Mouse (Mus musculus) activated CD4-positive, CD25-positive, alpha-beta regulatory T cell, adult 4 months (primary cell): ENCODE results near the gene H6pd. TPM values are rescaled to one million over a fixed set of nuclear protein-coding genes. Genes with fewer than 3 reads are reported as not detected.
A peak's percentile ranks its signal among the peaks of the same experiment; 100 is the strongest.

Experiments used
- ATAC-seq: one replicate; pipeline ENCODE4 v1.8.0; 2017
- polyA plus RNA-seq, 2 experiments: library from polyadenylated mRNA; unstranded; fragments of 100-300 nt; shearing (Covaris generic); gene quantifications; one replicate each; pipeline ENCODE4 v1.2.1; 2017

Gene H6pd
- polyA plus RNA-seq, 2 experiments from 2014 or later: 5.3 to 5.4 TPM

DNA sequence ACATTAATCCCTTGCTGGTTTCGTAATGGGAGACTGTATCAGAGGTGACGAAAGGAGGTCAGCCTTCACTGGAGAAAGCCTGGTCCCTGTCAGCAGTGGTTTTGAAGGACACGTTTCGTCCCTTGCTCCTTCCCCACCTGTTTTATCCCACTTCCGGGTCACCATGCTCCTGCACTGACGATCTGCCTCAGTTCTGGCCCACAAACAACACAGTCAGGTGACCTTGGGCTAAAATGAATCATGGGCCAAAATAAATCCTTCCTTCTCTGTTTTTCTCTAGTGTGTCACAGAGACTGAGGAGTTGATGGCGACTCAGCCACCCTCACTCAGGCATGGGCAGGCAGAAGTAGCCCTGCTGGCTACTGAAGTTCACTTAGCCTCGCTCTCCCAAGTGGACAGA lies 33.5 kb downstream of the H6pd start:
- no peak for ATAC-seq

DNA sequence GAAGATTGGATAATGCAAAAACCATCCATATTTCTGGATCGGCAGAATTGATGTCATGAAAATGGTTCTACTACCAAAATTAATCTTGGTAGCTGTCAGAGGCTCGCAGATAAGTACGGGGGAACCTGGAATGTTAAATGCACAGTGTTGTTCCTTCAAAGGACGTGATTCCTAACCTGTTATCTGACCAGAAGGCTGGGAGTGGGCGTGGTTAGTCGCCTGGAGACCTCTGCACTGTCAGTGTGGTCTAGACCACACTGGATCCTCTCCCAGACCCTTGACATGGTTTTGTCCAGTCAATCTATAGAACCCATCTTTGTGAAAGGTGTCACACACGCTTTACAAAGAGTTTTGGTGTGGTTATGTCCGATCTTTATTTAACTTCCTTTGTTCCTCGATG lies 37.4 kb downstream of the H6pd start:
- no peak for ATAC-seq

DNA sequence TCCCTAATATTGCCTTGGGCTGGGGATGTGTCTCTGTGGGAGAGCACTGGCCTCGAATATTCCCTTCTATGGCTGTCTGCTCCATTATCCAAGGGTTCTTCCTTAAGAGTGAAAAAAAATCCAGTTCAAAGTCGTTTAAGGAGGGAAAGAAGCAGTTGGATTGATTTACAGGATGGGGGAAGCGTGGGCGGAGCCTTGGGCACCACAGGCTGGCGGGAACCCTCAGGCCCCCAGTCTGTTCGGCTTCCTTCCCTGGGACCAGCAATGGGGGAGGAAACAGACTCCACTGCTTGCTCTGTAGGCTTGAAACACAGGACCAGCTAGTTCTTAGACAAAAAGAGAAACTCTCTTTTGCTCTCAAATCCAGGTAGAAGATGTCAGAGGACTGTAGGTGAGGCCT lies 40.3 kb downstream of the H6pd start:
- no peak for ATAC-seq

DNA sequence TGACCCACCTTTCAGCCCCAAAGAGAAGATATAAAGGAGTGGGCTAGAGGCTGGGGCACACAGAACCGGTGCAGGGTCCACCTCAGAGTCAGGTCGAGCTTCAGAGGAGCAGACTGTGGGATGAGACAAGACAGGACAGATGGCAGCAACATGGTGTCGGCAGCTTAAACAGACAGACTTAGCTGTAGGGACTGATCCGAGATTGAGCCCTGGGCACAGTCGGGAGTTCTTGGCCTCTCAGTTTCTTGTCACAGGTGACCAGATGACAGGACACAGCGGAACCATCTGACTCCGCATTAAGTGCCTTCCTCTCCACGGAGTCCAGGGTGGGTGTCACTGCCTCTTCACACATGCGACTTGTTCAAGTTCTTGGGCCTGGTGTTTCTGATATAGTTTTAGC lies 41.9 kb downstream of the H6pd start:
- ATAC-seq: no peak

DNA sequence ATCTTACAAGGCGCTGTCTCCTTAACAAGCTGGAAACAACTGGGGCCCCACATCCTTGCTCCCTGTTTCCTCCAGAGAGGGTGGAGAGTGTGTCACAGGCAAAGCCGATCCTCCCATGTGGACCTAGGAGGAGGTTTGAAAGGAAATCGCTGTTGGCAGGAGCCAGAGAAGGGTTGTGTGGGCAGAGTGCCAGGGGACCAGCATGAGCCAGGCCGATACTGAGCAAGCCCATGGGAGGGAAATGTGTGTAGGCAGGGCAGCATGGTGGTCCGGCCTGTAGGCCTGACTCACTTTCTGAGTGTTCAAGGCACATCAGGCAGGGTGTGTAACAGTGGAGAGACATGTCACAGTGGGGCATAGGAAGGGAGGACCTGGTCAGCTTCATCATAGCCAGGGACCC lies 42.6 kb downstream of the H6pd start:
- ATAC-seq: no peak

DNA sequence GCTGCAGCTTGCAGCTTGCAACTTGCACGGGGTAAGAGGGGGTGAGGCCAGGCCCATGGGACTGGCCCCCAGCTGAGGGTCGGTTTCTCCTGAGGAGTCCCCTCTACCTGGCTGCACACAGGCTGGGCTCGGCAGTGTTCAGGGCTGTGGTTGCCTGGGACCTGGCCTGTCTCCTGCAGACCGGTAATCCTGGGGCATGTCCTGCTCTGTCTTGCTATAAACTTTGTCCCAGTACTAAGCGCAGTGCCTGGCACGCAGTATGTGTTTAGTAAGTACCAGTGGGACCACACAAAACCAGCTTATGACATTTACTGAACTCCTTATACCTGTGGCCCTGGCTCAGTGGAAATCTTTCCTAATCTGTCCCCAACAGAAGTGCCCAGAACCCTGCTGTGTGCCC lies 43.2 kb downstream of the H6pd start:
- no peak for ATAC-seq

DNA sequence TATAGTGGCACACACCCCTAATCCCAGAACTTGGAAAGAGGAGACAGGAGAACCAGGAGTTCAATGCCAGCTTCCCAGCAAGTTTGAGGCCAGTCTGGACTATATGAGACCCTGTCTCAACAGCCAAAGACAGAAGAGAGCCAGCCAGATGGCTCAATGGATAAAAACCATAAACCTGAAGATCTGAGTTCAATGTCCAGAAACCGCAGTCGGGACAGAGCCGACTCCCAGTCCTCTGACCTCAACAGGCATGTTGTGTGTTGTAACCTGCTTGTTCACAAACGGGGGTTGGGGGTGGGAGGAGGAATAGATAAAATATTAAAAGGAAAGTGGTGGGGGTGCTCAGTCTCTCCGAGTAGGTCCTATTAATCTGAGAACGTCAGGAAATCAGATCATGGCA lies 43.6 kb downstream of the H6pd start:
- ATAC-seq: no peak

DNA sequence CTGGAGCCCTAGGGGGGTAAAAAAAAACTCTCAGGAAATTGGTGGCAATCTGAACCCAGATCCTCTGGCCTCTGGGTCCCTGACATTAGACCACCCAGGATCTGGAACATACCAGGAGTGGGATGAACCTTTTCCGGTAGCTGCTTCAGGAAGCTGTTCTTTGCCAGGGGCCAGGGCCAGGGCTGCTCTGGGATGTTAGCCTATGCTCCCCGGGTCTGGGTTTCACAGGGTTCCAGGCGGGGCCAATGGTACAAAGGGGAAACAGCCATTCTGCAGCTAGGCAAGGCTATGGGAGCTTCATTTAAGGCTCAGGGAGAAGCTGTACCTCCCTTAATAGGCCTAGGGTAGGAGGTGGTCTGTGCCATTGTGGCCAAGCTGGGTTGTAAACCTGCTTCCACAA lies 44.1 kb downstream of the H6pd start:
- no peak for ATAC-seq

DNA sequence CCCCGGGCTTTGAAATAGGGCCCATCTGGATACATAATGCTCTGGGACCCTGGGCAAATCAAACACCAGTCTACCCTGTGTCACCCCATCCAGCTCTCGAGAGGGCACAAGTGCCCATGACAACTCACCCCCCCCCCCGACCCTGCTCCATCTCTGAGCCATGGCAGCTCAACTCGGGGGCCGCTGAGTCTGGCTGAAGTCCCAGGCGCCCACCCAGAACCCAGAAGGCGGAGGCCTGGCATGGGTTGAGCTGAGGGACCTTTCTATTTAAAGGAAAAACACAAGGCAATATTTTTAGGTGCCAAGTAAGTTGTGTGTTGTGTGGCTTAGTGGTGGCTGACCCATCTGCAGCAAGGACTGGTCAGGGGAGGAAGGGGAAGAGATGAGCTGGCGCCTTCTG lies 44.5 kb downstream of the H6pd start:
- ATAC-seq: no peak

DNA sequence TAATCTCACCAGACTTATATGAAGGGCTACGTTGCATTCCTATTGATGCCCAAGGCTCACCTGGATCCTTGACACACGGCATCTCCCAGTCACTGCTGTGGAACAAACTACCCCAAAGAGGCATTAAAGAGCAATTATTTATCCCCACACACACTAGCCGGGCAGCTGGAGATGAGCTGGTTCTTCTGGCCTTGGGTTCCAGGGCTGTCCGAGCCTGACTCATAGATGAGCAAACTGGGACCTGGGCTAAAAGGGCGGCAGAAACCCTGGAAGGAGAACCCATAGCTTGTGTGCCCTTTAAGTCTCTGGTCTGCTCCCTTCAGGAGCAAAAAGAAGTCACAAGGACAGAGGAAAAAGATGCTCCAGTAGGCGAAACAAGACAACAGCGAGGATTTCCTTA lies 48.4 kb downstream of the H6pd start:
- ATAC-seq: no peak

DNA sequence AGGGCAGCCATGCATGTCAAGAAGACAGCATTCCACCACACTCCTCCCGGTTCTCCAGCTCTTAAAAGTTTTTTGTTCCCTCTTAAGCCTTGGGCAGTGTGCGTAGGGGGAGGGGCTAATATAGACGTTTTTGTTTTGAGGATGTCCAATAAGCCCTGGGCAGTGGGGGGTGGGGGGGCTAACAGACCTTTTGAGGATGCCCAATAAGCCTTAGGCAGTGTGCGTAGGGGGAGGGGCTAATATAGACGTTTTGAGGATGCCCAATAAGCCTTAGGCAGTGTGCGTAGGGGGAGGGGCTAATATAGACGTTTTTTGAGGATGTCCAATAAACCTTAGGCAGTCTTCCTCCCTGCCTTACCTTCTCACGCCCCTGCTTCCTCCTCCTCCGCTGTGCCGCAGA lies 49.0 kb downstream of the H6pd start:
- ATAC-seq: no peak

DNA sequence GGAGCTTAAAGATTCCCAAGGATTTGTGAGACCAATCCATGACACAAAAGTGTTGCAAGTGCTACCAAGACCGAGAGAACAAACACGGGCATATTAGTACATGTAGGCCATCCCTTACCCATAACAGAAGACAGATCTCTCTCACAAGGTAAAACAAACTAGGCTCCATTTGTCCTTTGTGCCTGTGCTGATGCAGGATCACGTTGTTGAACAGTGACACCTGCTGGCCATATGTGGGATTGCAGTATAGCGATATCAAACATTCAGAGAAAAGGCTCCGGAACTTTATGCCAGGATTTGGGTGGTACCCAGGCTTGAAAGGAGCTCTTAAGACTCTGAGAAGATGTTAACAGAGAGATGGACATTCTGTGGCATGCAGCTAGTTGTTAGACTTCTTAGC lies 50.3 kb downstream of the H6pd start:
- no peak for ATAC-seq

DNA sequence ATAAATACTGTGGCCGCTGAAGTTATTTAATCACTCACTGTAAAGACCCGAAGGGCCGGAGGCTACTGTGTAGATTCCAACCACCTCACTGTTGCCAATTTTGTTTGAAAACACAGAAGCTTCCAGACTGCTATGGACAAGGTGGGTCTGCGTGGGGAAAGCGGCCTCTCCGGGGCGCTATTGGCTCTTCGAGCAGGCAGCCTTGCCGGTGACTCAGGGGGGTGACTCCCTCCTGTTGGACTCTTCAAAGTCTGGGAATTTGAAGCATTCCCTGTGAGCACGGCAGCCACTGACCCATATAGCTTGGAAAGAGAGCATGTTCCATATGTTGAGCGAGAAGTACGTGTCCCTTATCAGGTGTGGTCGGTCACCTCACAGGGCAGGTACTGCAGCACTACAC lies 52.8 kb downstream of the H6pd start:
- ATAC-seq: no peak

DNA sequence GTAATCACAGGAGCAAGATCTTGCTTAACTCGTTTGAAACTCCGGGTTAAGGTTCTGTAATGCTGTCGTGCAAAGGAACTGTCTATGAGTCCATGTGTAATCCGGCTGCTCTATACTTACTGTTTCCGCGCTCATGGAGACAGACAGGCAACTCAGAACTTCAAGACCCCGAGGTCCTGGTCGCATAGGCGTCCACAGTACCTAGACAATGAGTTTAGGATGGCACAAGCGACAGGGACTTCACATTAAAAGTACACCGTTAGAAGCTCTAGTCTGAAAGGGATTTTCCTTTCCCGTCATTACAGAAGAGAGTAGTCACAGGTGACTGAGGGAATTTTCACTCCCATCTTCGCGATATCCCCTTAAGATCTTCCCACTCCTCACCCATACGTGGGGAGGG lies 53.2 kb downstream of the H6pd start:
- ATAC-seq: no peak

DNA sequence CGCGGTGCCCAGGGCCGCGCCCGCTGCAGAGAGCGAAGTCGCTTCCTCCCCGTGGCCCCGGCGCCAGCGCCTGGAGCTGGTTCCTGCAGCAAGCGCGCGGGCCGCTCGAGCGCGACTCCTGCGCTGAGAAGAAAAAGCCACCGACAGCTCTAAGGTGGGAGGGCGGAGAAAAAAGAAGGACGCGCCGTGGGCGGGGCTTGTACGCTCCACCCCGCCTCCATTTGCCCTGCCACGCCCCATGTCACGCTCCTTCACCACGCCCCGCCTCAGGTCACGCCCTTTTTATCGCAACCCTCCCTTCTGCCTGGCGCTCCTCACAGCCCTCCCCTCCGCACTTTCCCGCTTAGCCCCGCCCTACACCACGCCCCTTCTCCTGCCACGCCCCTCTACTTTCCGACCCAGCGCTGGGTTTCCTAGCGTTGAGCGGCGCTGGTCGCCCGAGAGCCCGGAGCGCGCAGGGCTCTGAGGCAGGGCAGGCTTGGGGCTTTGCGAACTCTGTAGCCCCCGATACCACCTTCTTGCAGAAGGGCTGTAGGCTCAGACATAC lies 53.9 kb downstream of the H6pd start, which contains the start of gene Spsb1:
TSS of gene Spsb1 (minus strand) at position 151 of the 547 bp plus-strand sequence.
- peak; percentile 92 for ATAC-seq

DNA sequence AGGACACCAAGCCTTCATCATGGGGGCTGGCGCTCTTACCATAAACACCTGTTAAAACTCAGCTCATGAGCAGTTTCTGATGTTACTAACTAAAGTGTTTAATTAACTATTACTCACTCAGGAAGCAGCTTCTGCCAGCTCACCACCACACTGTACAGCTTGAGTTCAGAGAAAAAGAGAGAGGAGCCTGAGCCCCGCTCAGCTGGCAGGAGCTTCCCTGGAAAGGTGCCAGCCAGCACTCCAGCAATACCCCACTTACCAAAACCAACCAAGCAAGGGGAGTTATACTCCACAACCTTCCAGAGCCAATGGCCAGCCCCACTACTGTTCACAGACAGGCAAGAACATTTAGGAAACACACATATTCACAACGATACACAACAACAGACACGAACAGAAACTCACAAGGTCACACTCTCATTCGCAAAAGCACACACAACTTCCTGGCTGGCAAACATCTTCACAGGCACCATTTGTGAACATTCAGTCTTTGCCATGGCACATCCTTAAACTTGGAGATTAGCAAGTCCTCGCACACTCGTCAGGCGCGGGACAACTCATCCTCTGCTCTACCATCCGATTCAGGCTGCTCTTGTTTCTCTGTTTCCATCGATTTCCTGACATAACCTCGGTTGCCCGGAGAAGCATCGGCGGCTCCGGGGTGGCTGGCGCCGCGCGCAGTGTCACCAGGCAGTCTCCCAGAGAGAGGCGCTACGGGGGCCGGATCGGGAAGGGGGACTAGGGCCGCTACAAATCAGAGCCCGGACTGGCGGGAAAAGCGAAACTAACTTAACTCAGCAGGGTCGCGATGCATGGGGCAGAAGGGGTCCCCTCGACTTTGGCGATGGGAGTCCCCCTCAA lies 55.0 kb downstream of the H6pd start:
- no peak for ATAC-seq

DNA sequence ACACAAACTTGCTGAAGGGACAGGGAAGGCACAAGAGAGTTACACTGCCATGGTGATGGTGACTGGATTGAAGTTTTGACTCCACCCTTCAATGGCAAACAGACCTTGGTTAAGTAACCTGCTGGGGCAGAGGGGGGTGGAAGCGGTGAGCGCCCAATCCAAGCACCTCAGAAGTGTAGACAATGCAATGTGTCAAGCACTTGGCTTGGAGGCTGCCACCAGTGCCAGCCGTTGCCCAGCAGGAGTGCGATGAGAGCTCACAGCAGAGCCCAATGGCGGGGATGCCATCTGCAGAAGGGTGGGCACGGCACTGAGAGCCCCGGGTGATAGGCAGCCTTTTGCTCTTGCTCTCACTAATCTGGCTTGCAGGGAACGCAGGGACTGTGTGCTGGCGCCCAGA lies 56.6 kb downstream of the H6pd start:
- ATAC-seq: no peak

DNA sequence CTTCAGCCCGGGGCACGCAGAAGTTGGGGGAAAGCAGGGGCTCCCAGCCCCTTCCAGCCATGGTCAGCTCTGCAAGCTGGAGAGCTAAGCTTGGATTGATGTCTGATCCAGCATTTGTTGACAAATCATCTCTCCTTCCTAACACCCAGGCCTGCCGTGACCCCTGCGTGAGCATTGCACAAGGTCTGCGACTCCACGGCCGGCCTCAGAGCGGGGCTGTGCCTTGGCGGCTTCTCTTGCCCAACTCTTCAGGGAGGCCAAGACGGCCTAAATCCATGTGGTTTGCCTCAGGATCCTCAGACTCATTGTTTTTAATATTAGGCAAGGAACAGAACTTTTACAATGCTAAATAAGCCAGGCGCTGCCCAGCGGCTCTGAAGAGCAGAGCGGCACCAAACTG lies 57.6 kb downstream of the H6pd start:
- ATAC-seq: no peak

DNA sequence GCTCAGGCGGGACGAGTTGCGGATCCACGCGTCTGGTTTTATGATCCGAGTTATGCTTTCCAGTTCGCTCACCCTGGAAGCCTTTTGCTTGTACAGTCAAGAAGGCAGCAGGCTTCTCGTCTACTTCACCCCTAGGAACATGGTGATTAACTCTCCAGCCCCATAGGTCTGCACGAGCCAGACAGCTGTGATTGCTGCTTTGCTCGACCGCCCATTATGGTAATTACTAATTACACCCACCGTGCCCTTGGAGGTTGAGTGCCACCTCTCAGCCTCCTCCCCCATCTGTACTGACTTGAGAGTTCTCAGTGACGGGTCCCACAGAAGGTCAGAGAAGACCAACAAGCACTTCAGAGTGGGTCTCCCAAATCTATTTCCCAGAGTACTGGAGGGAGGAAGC lies 59.1 kb downstream of the H6pd start:
- ATAC-seq: no peak

DNA sequence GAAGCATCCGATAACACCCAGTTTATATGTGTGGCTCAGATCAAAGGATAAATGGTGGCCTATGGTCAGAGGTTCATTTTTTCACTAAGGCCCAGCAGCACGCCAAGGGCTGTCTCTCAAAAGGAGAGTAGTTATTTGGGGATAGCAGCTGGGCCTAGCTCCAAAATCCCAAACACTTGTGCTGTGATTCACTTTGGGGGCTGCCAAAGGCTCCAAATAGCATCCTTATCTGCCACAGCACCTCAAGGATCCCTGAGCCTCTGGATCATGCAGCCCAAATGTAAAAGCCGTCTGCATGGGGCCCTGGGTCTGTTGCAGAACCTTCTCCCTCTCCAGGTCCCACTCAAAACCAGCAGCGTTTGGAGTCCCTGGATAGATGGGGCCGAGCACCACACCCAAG lies 60.7 kb downstream of the H6pd start:
- no peak for ATAC-seq

DNA sequence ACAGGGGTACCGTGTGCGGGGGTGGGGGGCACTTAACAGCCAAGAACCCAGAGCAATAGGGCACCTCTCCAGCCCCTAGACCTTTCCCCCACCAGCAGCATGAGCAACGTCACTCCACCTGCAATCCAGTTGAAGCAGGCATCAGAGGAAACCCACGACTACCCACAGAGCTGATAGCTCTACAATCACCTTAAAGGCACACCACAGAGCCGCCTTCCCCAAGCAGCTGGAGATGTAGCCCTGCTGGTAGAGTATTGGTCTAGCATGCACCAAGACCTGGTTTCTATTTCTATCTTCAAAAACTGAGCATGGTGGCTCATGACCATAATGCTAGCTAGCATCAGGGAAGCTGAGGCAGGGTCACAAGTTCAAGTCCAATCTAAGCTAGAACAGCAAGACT lies 61.4 kb downstream of the H6pd start:
- ATAC-seq: no peak

DNA sequence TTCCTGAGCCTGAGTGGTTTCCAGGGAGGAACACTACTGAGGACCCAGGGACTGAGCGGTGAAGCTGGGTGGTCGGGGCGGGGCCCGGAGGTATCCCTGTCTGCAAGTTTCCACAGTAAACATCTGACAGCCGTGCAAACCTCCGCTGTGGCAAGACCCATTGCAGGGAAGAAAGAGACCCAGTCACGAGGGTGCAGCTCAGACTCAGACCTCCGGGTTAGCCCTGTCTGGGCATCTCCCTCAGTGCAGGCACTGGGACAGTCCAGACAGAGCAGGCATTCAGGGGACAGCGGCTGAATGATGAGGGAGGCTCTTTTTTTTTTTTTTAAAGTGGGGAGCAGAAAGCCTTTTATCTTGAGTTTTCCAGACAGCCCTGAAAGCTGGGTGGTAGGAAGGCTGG lies 63.6 kb downstream of the H6pd start:
- ATAC-seq: no peak

DNA sequence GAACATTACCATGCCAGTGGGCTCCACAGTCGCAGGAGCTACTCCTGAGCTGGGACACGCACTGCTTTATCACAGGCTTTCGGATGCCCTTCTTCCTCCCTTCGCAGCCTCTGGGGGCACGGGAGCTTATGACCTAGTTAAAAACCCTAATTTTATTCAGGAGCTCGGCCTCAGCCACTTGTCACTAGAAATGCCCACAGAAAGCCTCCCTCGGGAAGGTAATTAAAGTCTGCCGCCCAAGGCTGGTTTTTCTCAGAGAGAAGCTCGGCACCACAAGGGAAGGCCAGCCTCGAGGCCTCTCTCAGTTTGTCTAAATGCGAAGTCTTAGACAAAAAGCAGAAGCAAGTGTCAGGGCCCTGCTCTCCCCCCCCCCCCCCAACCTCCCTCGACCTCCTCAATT lies 64.6 kb downstream of the H6pd start:
- no peak for ATAC-seq

DNA sequence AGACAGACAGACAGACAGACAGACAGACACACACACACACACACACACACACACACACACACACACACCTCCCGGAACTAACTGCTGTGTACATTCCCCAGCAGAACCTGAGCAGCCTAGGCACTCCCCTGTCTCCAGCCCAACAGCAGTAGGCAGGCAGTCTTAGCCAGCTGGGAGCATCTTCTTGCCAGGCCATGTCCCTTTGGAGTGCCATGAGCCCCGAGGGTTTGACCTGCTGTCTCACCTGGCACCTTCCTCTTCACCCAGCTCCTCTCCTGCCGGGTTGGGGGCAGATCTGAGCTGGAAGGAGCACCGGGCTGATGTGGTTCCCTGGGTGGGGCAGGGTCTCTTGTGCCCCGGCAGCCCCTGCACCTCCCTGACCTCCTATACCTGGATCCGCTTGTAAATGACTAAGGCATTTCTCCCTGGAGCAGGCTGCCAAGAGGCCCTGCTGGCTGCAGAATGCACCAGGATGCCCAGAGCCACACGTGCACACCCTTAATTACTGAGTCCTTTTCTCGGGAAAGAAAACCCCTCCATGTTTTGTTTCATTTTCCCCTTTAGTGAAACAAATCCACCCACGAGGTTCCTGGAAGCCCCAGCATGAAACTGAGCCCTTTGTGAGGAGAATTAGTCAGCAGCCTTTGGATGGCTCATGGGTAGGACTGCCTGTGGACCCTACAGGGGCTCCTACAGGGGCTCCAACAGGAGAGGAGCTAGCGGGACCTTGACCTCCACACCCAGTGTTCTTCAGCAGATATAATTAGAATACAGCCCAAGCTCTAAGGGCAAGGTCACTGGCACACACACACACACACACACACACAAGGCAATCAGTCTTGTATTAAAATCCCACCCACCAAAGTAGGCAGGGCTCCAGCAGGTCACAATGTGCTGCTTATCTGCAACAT lies 65.7 kb downstream of the H6pd start:
- ATAC-seq: no peak
